Mouse (Mus musculus) lung, adult 2 months (tissue): ENCODE data around the gene Ccdc144b.

ENCODE experiments used
- CTCF ChIP-seq: fragments of 200-500 bp; IDR thresholded peaks from 2 replicates; pipeline ENCODE4 v1.5.1; 2011; ENCODE audit warnings: mild to moderate bottlenecking, low read length, control low read depth; ENCODE audit not compliant: insufficient read depth
- POLR2A ChIP-seq: fragments of 200-500 bp; IDR thresholded peaks from 2 replicates; pipeline ENCODE4 v1.6.1; 2011; ENCODE audit warnings: low read depth, mild to moderate bottlenecking, control low read depth, low read length, borderline replicate concordance; ENCODE audit errors: extremely low read depth

- TF ChIP-seq CTCF (no peak), POLR2A (no peak)
Measured at GRCm38 (mm10) chr3:35988031-35988430, 65.3 kb downstream of the Ccdc144b start.
